Comparison of ENCODE assay signal across 2 mouse cellular contexts in genomic region chr14:49777539-49777938, GRCm38 (mm10). TPM values are rescaled to one million over a fixed set of nuclear protein-coding genes. Genes with fewer than 3 reads are reported as not detected.
"Had no signal": no experiment of that assay in that cellular context is flagged by ENCODE, and none has a peak within 500 bp of the region (broad histone marks: within the 10 kb centered on the region; RNA-seq: fewer than 3 reads in every experiment).

No protein-coding gene starts in this region.

RNA-seq across cellular contexts. Expression of gene Armh4, which starts 5.6 kb away (rescaled TPM):
- total RNA-seq: monocyte, adult 5-6 weeks; neutrophil, adult 5-6 weeks had no signal
